Mouse (Mus musculus) left cerebral cortex, adult 18-20 months (tissue): ENCODE data around the gene Fes. TPM values are rescaled to one million over a fixed set of nuclear protein-coding genes. Genes with fewer than 3 reads are reported as not detected.
A peak's percentile ranks its signal among the peaks of the same experiment; 100 is the strongest.

ENCODE experiments used
- DNase-seq, 2 experiments: peaks; one replicate each; pipeline ENCODE4 v3.0.0; 2021 to 2022; ENCODE audit warnings: low spot score in 2 of 2, mixed read lengths in 1 of 2
- total RNA-seq, 2 experiments: library from RNA; stranded (reverse); gene quantifications; 2 replicates each; pipeline ENCODE4 v1.2.3; 2021

Gene Fes
- total RNA-seq, 2 experiments from 2014 or later, result 4.5 to 5.8 TPM

GRCm38 (mm10) chr7:80375376-80376039 lies 12.2 kb downstream of the Fes start:
- DNase-seq, result no peak

- DNase-seq, result no peak
Observed at GRCm38 (mm10) chr7:80374733-80375132, 13.0 kb downstream of the Fes start.

- DNase-seq, result no peak
Observed at GRCm38 (mm10) chr7:80374280-80374679, 13.5 kb downstream of the Fes start.

GRCm38 (mm10) chr7:80373850-80374249 lies 13.9 kb downstream of the Fes start:
- no peak for DNase-seq

GRCm38 (mm10) chr7:80373352-80373751 lies 14.4 kb downstream of the Fes start:
- DNase-seq, result no peak

GRCm38 (mm10) chr7:80372667-80373066 lies 15.1 kb downstream of the Fes start:
- DNase-seq, result no peak

- no peak for DNase-seq
Observed at GRCm38 (mm10) chr7:80372166-80372565, 15.6 kb downstream of the Fes start.

- peak; percentile 76 for DNase-seq
Observed at GRCm38 (mm10) chr7:80371041-80371751, 16.6 kb downstream of the Fes start, which contains the start of gene Man2a2. Man2a2 (minus strand) TSS chr7:80371375.

GRCm38 (mm10) chr7:80370649-80371040 lies 17.1 kb downstream of the Fes start:
- DNase-seq, result peak; percentile 82 to 87

- DNase-seq, result no peak
Observed at GRCm38 (mm10) chr7:80369967-80370431, 17.7 kb downstream of the Fes start.

GRCm38 (mm10) chr7:80369461-80369860 lies 18.3 kb downstream of the Fes start:
- DNase-seq, result no peak

- DNase-seq, result no peak
Observed at GRCm38 (mm10) chr7:80368635-80369421, 18.9 kb downstream of the Fes start.

GRCm38 (mm10) chr7:80368009-80368408 lies 19.7 kb downstream of the Fes start:
- no peak for DNase-seq

GRCm38 (mm10) chr7:80367232-80367631 lies 20.5 kb downstream of the Fes start:
- DNase-seq, result no peak

GRCm38 (mm10) chr7:80365759-80366158 lies 22.0 kb downstream of the Fes start:
- DNase-seq, result no peak

- DNase-seq, result no peak
Observed at GRCm38 (mm10) chr7:80360435-80360834, 27.3 kb downstream of the Fes start.

- DNase-seq, result no peak
Observed at GRCm38 (mm10) chr7:80358039-80358438, 29.7 kb downstream of the Fes start.

- peak in 1 of 2 experiments; percentile 23 for DNase-seq
Observed at GRCm38 (mm10) chr7:80357156-80357555, 30.6 kb downstream of the Fes start.

GRCm38 (mm10) chr7:80356351-80356750 lies 31.4 kb downstream of the Fes start:
- no peak for DNase-seq

- DNase-seq, result no peak
Observed at GRCm38 (mm10) chr7:80352920-80353319, 34.8 kb downstream of the Fes start.

- DNase-seq, result no peak
Observed at GRCm38 (mm10) chr7:80350808-80351207, 36.9 kb downstream of the Fes start.
